Mouse (Mus musculus): ENCODE measurements around the gene Thsd1. TPM values are rescaled to one million over a fixed set of nuclear protein-coding genes. Genes with fewer than 3 reads are reported as not detected.
A peak's percentile ranks its signal among the peaks of the same experiment; 100 is the strongest.
"Not testable (repeated sequence)": the region's sequence is repeated elsewhere in the genome, so short reads cannot be mapped to it uniquely, and the experiment has no call there.

The Thsd1 gene
- total and polyA plus RNA-seq, 3 experiments = 2.2 to 3.6 (median 2.2) TPM

DNA sequence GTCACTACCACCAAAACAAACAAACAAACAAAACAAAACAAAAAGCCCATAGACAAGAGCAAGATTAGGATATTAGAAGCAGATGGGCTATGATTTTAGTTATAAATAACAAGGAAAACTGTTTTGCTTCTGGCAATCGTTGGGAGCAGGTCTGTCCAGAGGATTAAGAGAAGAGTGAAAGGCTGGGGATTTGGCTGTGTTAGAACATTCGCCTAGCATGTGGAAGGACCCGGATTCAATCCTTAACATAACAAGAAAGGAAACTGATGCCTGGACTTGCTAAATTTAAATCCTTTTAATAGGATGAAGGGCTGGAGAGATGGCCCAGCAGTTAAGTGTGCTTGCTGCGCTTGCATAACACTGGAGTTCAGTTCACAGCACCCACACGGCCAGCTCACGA lies 37.2 kb downstream of the Thsd1 start:
- no peak for DNase-seq

DNA sequence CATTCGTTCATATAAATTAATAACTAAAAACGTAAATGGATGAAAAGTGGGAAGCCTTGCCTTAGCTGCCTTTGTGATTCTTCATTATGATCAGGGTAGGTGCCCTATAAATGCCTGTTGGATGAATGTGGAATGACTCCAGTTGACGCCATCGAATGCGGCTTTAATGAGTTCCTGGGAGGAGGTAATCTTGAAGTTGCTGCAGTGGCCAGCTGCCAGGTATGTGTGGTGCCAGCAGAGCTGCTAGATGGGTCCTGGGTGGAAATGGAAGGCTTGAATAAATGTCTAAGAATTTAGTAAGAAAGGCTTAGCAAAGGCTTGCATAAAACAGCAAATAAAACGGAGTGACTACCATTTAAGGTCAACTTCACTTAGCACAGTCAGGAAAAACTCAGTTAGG lies 37.7 kb downstream of the Thsd1 start:
- peak; percentile 25 for DNase-seq

DNA sequence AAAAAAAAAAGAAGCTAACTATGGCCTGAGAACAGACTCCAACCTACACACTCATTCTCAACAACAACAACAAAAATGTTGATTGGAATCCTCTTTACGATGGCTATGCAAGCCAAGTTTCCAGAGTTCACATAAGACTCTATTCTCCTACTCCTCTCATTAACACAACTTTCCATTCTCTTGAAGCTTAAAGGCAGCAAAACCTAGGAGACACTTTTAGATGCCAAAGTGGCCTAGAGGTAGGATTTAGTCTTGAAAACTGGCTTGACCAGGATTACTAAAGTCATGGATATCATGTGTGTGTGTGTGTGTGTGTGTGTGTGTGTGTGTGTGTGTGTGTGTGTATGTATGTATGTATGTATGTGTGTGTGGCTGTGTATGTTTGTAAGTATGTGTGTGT lies 38.1 kb downstream of the Thsd1 start:
- no peak for DNase-seq

DNA sequence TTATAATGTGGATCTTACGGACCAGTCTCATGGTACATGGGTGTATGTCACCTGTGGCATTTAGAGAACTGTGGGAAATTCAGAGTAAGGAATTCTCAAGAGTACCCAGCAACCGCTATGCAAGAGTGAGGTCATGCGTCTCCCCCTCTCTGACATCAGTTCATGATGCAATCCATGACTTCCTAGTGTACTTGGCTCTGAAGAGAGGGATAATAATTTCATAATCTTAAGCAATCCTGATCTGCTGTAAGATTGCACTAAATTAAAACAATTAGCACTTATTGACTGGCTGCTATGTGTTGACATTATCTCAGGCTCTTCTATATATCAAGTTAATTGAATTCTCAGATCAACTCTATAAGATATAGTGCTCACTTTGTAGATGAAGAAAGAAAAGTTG lies 39.7 kb downstream of the Thsd1 start:
- peak; percentile 17 for DNase-seq

DNA sequence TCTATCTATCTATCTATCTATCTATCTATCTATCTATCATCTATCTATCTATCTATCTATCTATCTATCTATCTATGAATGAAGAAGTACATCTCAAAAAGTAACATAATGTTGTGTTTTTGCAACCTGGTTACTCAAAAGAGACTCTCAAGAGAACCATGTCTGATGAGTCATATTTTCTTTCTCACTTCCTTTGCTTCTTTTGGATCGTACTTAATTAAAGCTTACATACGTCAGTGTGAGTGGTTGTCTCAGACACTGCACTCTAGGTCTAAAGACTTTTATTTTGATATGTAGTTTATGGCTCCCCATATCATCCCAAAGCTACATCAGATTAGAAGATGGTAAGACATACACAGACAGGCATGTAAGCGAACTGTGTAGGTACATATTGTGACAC lies 46.0 kb downstream of the Thsd1 start:
- DNase-seq = no peak

DNA sequence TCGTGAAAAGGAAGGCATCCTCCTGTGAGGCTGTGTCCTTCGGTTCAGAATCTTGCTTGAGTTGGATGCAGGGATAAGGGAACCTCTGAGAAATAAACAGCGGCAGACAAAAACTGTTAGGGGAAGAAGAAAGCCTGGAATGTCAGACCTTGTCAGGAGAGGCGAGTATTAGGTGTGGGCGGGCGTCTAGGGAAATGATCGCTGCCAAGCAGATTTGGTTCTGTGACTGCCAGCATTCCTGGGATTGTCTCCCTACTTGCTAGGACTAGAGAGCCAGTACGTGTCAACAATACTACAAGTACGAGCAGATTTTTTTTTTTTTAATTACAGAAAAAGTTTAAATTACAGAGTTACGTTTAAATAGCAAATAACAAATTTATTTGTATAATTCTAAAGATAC lies 47.5 kb downstream of the Thsd1 start:
- DNase-seq = no peak

DNA sequence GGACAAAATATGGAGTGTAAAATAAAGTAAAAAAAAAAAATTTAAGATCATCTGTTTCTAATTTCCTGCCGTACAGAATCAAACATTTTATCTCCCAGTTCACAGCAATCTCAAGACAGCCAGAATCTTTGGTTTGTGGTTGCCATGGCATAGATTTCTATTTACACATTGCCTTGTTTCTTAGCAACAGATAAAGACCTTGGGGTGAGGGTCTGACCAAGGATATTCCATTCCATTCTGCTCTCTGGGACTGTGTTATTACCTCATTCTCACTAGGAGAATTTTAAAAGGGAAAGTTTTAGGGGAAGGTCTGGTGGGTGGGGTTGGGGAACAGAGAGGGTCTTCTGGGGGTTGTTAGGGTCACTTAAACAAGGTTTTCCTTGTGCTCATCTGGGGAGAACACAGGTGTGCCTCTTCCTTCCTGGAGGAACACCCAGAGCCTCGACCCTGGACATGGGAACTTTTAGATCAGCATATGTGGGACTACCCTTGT lies 55.9 kb downstream of the Thsd1 start, which contains the start of gene Tpte:
Gene Tpte, plus strand, starts transcription at position 443 of the 493 bp plus-strand sequence.
- DNase-seq = no peak

DNA sequence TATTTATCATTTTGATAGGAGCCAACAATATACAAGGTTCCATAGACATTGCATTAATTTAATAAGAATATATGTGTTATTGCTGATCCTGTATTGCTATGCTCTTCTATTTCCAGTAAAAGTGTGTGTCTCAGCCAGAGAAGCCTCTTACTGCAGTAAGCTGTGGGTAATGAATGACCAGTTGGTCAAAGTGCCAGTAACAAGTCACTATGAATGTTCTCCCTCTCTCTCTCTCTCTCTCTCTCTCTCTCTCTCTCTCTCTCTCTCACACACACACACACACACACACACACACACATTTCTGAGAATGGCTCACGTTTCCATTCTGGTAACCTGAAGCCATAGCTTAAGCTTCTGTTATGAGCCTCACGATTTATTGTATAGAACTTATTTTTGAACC lies 75.2 kb downstream of the Thsd1 start:
- no peak for DNase-seq

DNA sequence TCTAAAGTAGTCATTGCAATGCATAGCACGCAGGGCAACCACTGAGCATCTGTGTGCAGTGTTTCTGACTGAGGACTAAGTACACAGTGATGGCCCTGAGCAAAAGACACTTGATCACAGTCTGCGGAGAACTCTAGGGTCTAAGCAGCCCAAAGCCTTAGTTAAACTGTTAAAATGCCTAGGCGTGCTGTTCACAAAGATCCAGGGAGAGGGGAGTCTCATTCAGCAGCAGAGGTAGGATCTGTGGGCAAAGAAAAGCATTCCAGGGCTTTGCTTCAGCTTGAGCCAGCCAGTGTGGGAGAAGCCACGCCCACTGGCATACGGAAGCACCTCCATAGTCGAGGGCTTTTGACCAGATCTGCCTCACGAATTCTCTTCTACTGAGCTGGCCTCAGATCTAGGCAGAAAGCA lies 75.8 kb downstream of the Thsd1 start:
- peak; percentile 15 for DNase-seq

DNA sequence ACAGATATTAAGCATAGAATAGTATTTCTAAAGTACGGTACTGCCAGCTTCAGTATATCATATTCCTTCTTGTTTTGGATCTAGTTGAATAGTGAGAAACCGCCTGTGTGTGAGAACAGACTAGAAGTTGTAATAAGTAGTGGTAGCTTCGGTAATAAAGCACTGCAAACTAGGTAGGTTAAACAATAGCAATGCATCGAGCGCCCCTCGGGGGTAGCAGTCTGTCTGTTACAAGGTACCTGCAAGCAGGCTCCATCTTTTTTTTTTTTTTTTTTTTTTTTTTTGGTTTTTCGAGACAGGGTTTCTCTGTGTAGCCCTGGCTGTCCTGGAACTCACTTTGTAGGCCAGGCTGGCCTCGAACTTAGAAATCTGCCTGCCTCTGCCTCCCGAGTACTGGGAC lies 76.9 kb downstream of the Thsd1 start:
- DNase-seq = not testable (repeated sequence)

DNA sequence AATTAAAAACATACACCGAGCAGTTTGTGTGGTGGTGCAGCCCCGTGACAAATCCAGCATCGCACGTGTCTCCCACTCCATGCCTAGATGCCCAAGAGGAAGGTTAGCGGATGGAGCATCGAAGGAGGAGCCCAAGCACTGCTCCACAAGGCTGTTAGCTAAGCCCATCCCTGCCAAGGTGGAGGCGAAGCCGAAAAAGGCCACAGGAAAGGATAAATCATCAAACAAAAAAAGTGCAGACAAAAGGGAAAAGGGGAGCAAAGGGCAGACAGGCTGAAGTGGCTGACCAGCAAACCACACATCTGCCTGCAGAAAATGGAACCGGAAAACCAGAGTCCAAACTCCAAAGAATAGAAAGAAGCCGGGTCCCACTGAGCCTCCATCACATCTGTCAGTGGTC lies 79.9 kb downstream of the Thsd1 start:
- DNase-seq = no peak

Other genes with a start within 250 kb of the Thsd1 start
- gene Atp7b, start 167.0 kb upstream of the Thsd1 start, total RNA-seq (2021) = 1 to 10 TPM in 1 of 2 experiments, under 1 TPM in 1; 0.81 to 1.2 TPM
- 0.08 and 0.09 TPM in 2 replicates for gene Atp7b, start 167.0 kb upstream of the Thsd1 start, polyA plus RNA-seq (2012; rRNA removed)
- gene Alg11, start 166.6 kb upstream of the Thsd1 start, total RNA-seq (2021) = 10 to 100 TPM; 36.3 to 36.7 TPM
- gene Alg11, start 166.6 kb upstream of the Thsd1 start, polyA plus RNA-seq (2012; rRNA removed) = 0.95 and 1.3 TPM in 2 replicates
- gene Nek5, start 102.3 kb upstream of the Thsd1 start, total RNA-seq (2021) = 10 to 100 TPM in 1 of 2 experiments, 1 to 10 TPM in 1; 3.1 to 11.1 TPM
- gene Nek5, start 102.3 kb upstream of the Thsd1 start, polyA plus RNA-seq (2012; rRNA removed) = 0.95 and 1.7 TPM in 2 replicates
- gene Nek3, start 60.9 kb upstream of the Thsd1 start, total RNA-seq (2021) = 1 to 10 TPM; 5.3 to 5.6 TPM
- 0.65 and 0.66 TPM in 2 replicates for gene Nek3, start 60.9 kb upstream of the Thsd1 start, polyA plus RNA-seq (2012; rRNA removed)
- 1 to 10 TPM; 1.9 to 3.1 TPM for gene Ckap2, start 41.5 kb upstream of the Thsd1 start, total RNA-seq (2021)
- 0.58 and 0.78 TPM in 2 replicates for gene Ckap2, start 41.5 kb upstream of the Thsd1 start, polyA plus RNA-seq (2012; rRNA removed)
- gene Vps36, start 34.5 kb upstream of the Thsd1 start, total RNA-seq (2021) = 10 to 100 TPM; 29.9 to 36.2 TPM
- 5.2 and 5.7 TPM in 2 replicates for gene Vps36, start 34.5 kb upstream of the Thsd1 start, polyA plus RNA-seq (2012; rRNA removed)
- gene Tpte, start 56.1 kb downstream of the Thsd1 start, total RNA-seq (2021) = not detected
- gene Tpte, start 56.1 kb downstream of the Thsd1 start, polyA plus RNA-seq (2012; rRNA removed) = 0.04 TPM in 1 of 2 replicates, not detected in the other
- gene Slc25a15, start 171.3 kb downstream of the Thsd1 start, total RNA-seq (2021) = 10 to 100 TPM; 11.8 to 15.7 TPM
- 4.1 and 6.2 TPM in 2 replicates for gene Slc25a15, start 171.3 kb downstream of the Thsd1 start, polyA plus RNA-seq (2012; rRNA removed)
- 10 to 100 TPM; 35.9 to 51.0 TPM for gene Mrps31, start 184.0 kb downstream of the Thsd1 start, total RNA-seq (2021)
- gene Mrps31, start 184.0 kb downstream of the Thsd1 start, polyA plus RNA-seq (2012; rRNA removed) = 2.1 and 3.3 TPM in 2 replicates

Data from adrenal gland, adult 2 months (tissue).